Mouse (Mus musculus): ENCODE results near the gene Aicda.

- TF ChIP-seq CTCF (IDR thresholded peaks at IDR 0.05 in 2 of 3, conservative IDR thresholded peaks at IDR 0.05 in 1 of 3; ENCODE audit: control insufficient read depth in 1 of 3, insufficient read depth in 1 of 3, low read depth in 2 of 3, low read length in 3 of 3, poor library complexity in 1 of 3, severe bottlenecking in 1 of 3) (no peak), EP300 (IDR thresholded peaks at IDR 0.05; ENCODE audit: low read depth in 1 of 2, low read length in 2 of 2) (no peak)
Observed at GRCm38 (mm10) chr6:122606661-122607060, 53.1 kb downstream of the Aicda start.
